Comparison of ENCODE assay signal across 25 mouse cellular contexts in genomic region chr15:43717035-43717434, GRCm38 (mm10).
DNase-seq lines count a peak whose midpoint lies in the region; ATAC-seq and TF ChIP-seq lines count a peak whose summit lies in the region.
"Had no signal": no experiment of that assay in that cellular context is flagged by ENCODE, and none has a peak within 500 bp of the region (broad histone marks: within the 10 kb centered on the region; RNA-seq: fewer than 3 reads in every experiment).

No protein-coding gene starts in this region.

- H3K79me2 ChIP-seq in C2C12 (ENCODE audit: control insufficient read depth, insufficient read depth) (no peaks in the 10 kb centered on the region), myocyte (ENCODE audit: control insufficient read depth, insufficient read depth) (no peaks in the 10 kb centered on the region)

- no peak for TF ChIP-seq POLR2A in myocyte (IDR thresholded peaks at IDR 0.05; ENCODE audit: insufficient read length, low read depth)

- intact Hi-C loops in left cerebral cortex, adult 2 months (cut with DNase I) = loop anchor here (1.0 to 5.0 kb wide), 3 partner anchors 22 to 175 kb away; no protein-coding TSS in a partner anchor

- no peak for DNase-seq in left cerebral cortex, adult 2 months (ENCODE audit: extremely low spot score in 1 of 2, low spot score in 2 of 2)
- DNase-seq in left cerebral cortex, adult 8-10 months (ENCODE audit: low spot score in 2 of 2) = no peak
- DNase-seq in Patski (ENCODE audit: low read depth, low spot score) = peak; percentile 53
- no peak for DNase-seq in lung, postnatal 0 days (ENCODE audit: low spot score)
- no peak for DNase-seq in thymus, postnatal 0 days (ENCODE audit: low spot score)
- DNase-seq: adrenal gland, adult 2 months; adrenal gland, postnatal 10 days; adrenal gland, postnatal 25 days; B cell, adult 2 months; cerebellum, adult 11 months; cerebellum, adult 18-20 months; cerebellum, adult 8-10 months; cerebellum, adult 9-11 months; cerebellum, postnatal 14 days; cerebellum, postnatal 36 days; embryo, embryonic 11 days; forebrain, postnatal 0 days had no signal

- H3ac ChIP-seq in C2C12 (ENCODE audit: control insufficient read depth, insufficient read length, low read depth) (no peak overlapping the region), myocyte (ENCODE audit: control insufficient read depth, insufficient read length) (no peak overlapping the region)

- no peak overlapping the region for H3K9ac ChIP-seq in lung, postnatal 0 days (replicated peaks; ENCODE audit: low read depth)
- H3K9ac ChIP-seq: embryonic facial prominence, embryonic 13.5 days; embryonic facial prominence, embryonic 15.5 days; forebrain, embryonic 13.5 days; forebrain, embryonic 15.5 days; forebrain, postnatal 0 days had no signal

- CTCF ChIA-PET in Patski (lab: Charles Lee) = no interaction called here

- H3K27me3 ChIP-seq in C2C12 (ENCODE audit: control insufficient read depth, insufficient read depth, insufficient read length) = no peaks in the 10 kb centered on the region
- H3K27me3 ChIP-seq in Patski = no peaks in the 10 kb centered on the region
- H3K27me3 ChIP-seq in myocyte (ENCODE audit: control insufficient read depth, insufficient read depth, insufficient read length) = no peaks in the 10 kb centered on the region
- no peaks in the 10 kb centered on the region for H3K27me3 ChIP-seq in lung, postnatal 0 days (replicated peaks; ENCODE audit: insufficient read depth, low read length)
- H3K27me3 ChIP-seq: embryonic facial prominence, embryonic 13.5 days; embryonic facial prominence, embryonic 15.5 days; forebrain, embryonic 13.5 days; forebrain, embryonic 15.5 days had no signal

- 90% methylated on average over 1 of the region's 1 CpGs for WGBS in lung, postnatal 0 days

- no peaks in the 10 kb centered on the region for H3K36me3 ChIP-seq in C2C12 (ENCODE audit: control insufficient read depth, insufficient read depth)
- no peaks in the 10 kb centered on the region for H3K36me3 ChIP-seq in myocyte (ENCODE audit: control insufficient read depth, insufficient read depth)
- no peaks in the 10 kb centered on the region for H3K36me3 ChIP-seq in lung, postnatal 0 days (ENCODE audit: insufficient read depth, low read length)
- H3K36me3 ChIP-seq: embryonic facial prominence, embryonic 13.5 days; embryonic facial prominence, embryonic 15.5 days; forebrain, embryonic 15.5 days had no signal

- H3K4me1 ChIP-seq in lung, postnatal 0 days (ENCODE audit: insufficient read depth, low read depth, low read length) = no peaks in the 10 kb centered on the region
- H3K4me1 ChIP-seq: embryonic facial prominence, embryonic 13.5 days; embryonic facial prominence, embryonic 15.5 days; forebrain, embryonic 13.5 days; forebrain, embryonic 15.5 days had no signal

- no peaks in the 10 kb centered on the region for H3K79me3 ChIP-seq in C2C12 (ENCODE audit: low read depth)

- no peaks in the 10 kb centered on the region for H3K9me3 ChIP-seq in lung, postnatal 0 days (ENCODE audit: low read length)
- H3K9me3 ChIP-seq: embryonic facial prominence, embryonic 13.5 days; embryonic facial prominence, embryonic 15.5 days; forebrain, embryonic 13.5 days; forebrain, embryonic 15.5 days had no signal

- TF ChIP-seq EP300 in lung, postnatal 0 days (IDR thresholded peaks at IDR 0.05) = no peak

- H3K27ac ChIP-seq in left cerebral cortex, adult 2 months = peak overlapping the region; percentile 63
- no peak overlapping the region for H3K27ac ChIP-seq in lung, postnatal 0 days (ENCODE audit: low read length)
- H3K27ac ChIP-seq: embryonic facial prominence, embryonic 13.5 days; embryonic facial prominence, embryonic 15.5 days; forebrain, embryonic 13.5 days; forebrain, embryonic 15.5 days had no signal

- H3K4me3 ChIP-seq in left cerebral cortex, adult 2 months = no peak overlapping the region
- no peak overlapping the region for H3K4me3 ChIP-seq in C2C12 (ENCODE audit: insufficient read depth, poor library complexity, severe bottlenecking)
- no peak overlapping the region for H3K4me3 ChIP-seq in myocyte
- no peak overlapping the region for H3K4me3 ChIP-seq in lung, postnatal 0 days (ENCODE audit: low read depth, low read length)
- H3K4me3 ChIP-seq: embryonic facial prominence, embryonic 13.5 days; embryonic facial prominence, embryonic 15.5 days; erythroblast, embryonic 14.5 days; forebrain, embryonic 13.5 days; forebrain, embryonic 15.5 days had no signal

- ATAC-seq in Patski = peak; percentile 87
- ATAC-seq in lung, postnatal 0 days = no peak
- no peak for ATAC-seq in megakaryocyte, adult 5-6 weeks (ENCODE audit: poor library complexity, severe bottlenecking)
- ATAC-seq: forebrain, embryonic 13.5 days; forebrain, embryonic 15.5 days; forebrain, postnatal 0 days had no signal

- in situ Hi-C loops in Patski (cut with MboI; ENCODE audit: low pct_unique_long_range_greater_than_20kb) = no loop called here

- POLR2A ChIA-PET in Patski (lab: Charles Lee) = no interaction called here

- H3K4me2 ChIP-seq in myocyte (ENCODE audit: low read depth) = peak overlapping the region; percentile 34
- H3K4me2 ChIP-seq in lung, postnatal 0 days (replicated peaks; ENCODE audit: low read depth, low read length) = no peak overlapping the region
- H3K4me2 ChIP-seq: embryonic facial prominence, embryonic 13.5 days; embryonic facial prominence, embryonic 15.5 days; forebrain, embryonic 13.5 days; forebrain, embryonic 15.5 days had no signal

- no peak for TF ChIP-seq CTCF in left cerebral cortex, adult 2 months (IDR thresholded peaks at IDR 0.05)
- no peak for TF ChIP-seq CTCF in C2C12 (IDR thresholded peaks at IDR 0.05; ENCODE audit: control insufficient read depth, insufficient read depth, insufficient read length)
- no peak for TF ChIP-seq CTCF in Patski (IDR thresholded peaks at IDR 0.05)
- TF ChIP-seq CTCF in lung, postnatal 0 days (IDR thresholded peaks at IDR 0.05) = no peak

TF ChIP-seq in C2C12, 6 proteins besides CTCF, POLR2A, EP300 and RAD21:
- TF ChIP-seq MYOG (IDR thresholded peaks at IDR 0.05; ENCODE audit: control insufficient read depth, extremely low read depth, insufficient read length) (no peak), CEBPB (IDR thresholded peaks at IDR 0.05; ENCODE audit: low read depth) (no peak), MAX (IDR thresholded peaks at IDR 0.05) (no peak), USF1 (IDR thresholded peaks at IDR 0.05; ENCODE audit: low read depth) (no peak), MYOD1 (IDR thresholded peaks at IDR 0.05; ENCODE audit: control insufficient read depth, insufficient read length, low read depth) (peak; percentile 58)

TF ChIP-seq in myocyte, 11 proteins besides CTCF, POLR2A, EP300 and RAD21:
- TF ChIP-seq E2F4 (IDR thresholded peaks at IDR 0.05; ENCODE audit: insufficient read depth) (no peak), MAX (IDR thresholded peaks at IDR 0.05; ENCODE audit: low read depth) (no peak), REST (IDR thresholded peaks at IDR 0.05; ENCODE audit: insufficient read depth, insufficient read length) (no peak), TCF12 (IDR thresholded peaks at IDR 0.05; ENCODE audit: insufficient read depth, poor library complexity, severe bottlenecking) (peak; percentile 94), MYOG (IDR thresholded peaks at IDR 0.05; ENCODE audit: control insufficient read depth in 1 of 3, insufficient read depth in 1 of 3, insufficient read length in 2 of 3, low read depth in 2 of 3) (peak; percentile 53 to 100 (median 91)), POLR2AphosphoS2 (IDR thresholded peaks at IDR 0.05; ENCODE audit: insufficient read length, low read depth) (no peak), SRF (IDR thresholded peaks at IDR 0.05; ENCODE audit: control insufficient read depth, insufficient read length, low read depth) (no peak), MYOD1 (IDR thresholded peaks at IDR 0.05; ENCODE audit: control insufficient read depth in 1 of 3, insufficient read length in 2 of 3, low read depth in 2 of 3) (peak; percentile 85 to 92 (median 86)), TCF3 (IDR thresholded peaks at IDR 0.05; ENCODE audit: insufficient read length, low read depth) (peak; percentile 28), CEBPB (IDR thresholded peaks at IDR 0.05; ENCODE audit: insufficient read depth, poor library complexity, severe bottlenecking) (peak; percentile 67), USF1 (IDR thresholded peaks at IDR 0.05; ENCODE audit: low read depth) (no peak)
